Mouse (Mus musculus) megakaryocyte-erythroid progenitor cell, adult 5-6 weeks (primary cell): Measurements from ENCODE around the gene Olfml2b. TPM values are rescaled to one million over a fixed set of nuclear protein-coding genes. Genes with fewer than 3 reads are reported as not detected.
A peak's percentile ranks its signal among the peaks of the same experiment; 100 is the strongest.

Source experiments
- ATAC-seq: replicated peaks from 2 replicates; pipeline ENCODE4 v1.8.0; 2016; ENCODE audit warnings: mild to moderate bottlenecking, inconsistent platforms; ENCODE audit not compliant: severe bottlenecking, poor library complexity, low FRiP score, low TSS enrichment
- total RNA-seq, 2 experiments: library from RNA; stranded (forward) in 1 of 2; stranded (reverse) in 1 of 2; fragments of 200-1000, 215-1000 nt in 1 of 2; fragments of >200 nt in 1 of 2; fragmentation: Nextera tagmentation in 1 of 2; gene quantifications; 2 replicates each; pipeline ENCODE4 v1.2.3; 2014 to 2017

The Olfml2b gene
- not detected in 2 replicates for total RNA-seq (2014; fragmentation: Nextera tagmentation)
- 0.33 TPM in 1 of 2 replicates, not detected in the other for total RNA-seq (2017)

DNA sequence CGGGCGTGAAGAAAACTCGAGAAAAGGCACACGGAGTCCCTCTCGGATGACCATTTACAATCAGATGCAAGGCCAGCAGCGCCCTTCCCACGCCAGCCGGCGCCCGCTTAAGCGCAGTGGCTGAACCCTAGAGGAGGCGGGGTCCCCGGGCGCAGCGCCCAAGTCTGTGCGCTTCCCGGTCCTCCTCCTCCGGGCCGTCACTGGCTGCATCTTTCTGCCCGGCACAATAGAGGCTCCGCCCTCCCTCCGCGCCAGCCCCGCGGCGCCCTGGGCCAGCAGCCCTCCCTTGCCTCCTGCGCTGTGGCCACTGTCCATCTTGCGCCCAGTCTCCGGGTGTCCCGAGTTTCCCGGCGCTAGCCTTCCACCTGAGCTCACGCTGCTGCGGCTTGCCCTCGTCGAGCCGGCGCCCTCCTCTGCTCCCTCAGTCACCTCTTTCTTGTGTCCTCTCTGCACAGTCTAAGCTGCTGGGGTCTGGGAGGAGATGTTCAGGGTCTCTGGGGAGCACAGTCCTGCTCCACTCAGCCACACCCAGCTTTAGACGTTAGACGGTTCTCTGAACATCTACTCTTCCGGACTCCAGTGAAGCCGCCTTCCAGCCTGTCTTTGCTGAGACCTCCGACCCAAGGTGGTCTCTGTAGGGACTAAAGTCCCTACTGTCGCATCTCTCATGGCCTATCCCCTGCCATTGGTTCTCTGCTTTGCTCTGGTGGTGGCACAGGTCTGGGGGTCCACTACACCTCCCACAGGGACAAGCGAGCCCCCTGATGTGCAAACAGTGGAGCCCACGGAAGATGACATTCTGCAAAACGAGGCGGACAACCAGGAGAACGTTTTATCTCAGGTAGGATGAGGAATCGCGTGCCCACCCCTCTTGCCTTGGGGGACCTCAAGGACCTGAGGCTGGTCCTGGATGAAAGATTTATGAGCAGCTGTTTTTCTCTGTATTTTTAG lies at the start of gene Olfml2b:
TSS of gene Olfml2b (plus strand) at position 278 of the 951 bp plus-strand sequence.
- peak; percentile 96 for ATAC-seq

GRCm38 (mm10) chr1:170594575-170594974 lies 49.8 kb upstream of the Olfml2b start:
- no peak for ATAC-seq

- ATAC-seq: no peak
Observed at GRCm38 (mm10) chr1:170605228-170606001, 38.9 kb upstream of the Olfml2b start.

DNA sequence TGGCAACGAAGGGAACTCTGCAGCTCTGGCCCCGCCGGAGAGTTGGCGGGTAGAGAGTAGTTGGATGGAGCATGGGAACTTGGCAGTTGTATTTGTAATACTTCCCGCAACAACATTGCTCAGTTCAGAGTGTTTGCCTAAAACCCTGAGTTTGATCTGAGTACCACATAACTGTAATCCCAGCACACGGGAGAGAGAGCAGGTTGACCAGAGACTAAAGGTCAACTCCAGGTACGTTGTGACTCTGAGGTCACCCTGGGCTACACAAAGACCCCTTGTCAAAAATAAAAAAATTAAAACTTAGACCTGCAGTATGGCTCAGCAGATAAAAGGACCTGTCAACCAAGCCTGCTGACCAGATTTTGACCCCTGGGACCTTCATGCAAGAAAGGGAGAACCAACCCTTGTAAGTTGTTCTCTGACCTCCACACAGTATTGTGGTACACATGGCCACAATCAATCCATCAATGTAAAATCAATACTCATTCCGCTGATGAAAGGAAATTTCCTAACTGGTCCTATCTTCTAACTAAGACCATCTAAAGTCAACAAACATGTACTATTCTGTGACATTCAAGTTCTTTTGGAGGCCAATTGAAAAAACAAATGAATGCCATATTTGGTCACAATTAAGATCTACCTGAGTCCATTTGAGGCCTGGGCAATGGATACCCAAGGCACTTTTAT lies 37.0 kb upstream of the Olfml2b start:
- no peak for ATAC-seq

GRCm38 (mm10) chr1:170608461-170609071 lies 35.8 kb upstream of the Olfml2b start:
- no peak for ATAC-seq

- peak; percentile 82 for ATAC-seq
Observed at GRCm38 (mm10) chr1:170609872-170610271, 34.5 kb upstream of the Olfml2b start.

DNA sequence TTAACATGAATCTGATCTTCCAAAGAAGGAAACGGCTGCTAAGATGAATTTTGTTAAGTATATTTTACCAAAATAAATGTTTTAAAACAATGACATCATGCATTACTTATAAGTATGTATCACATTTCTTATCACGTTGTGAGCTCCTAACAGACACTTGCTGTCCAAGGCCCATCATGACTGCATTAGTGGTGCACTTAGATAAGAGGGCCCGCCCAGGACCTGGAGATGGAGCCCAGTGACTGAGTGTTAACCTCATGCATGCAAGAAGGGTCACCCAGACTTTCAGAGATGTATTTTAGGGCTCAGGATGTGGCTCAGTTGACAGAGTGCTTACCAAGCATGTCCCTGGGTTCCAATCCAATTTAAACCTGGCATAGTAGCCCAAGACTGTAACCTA lies 34.0 kb upstream of the Olfml2b start:
- ATAC-seq: peak; percentile 97

GRCm38 (mm10) chr1:170610695-170611094 lies 33.6 kb upstream of the Olfml2b start:
- ATAC-seq: peak; percentile 27

GRCm38 (mm10) chr1:170611631-170612030 lies 32.7 kb upstream of the Olfml2b start:
- no peak for ATAC-seq

DNA sequence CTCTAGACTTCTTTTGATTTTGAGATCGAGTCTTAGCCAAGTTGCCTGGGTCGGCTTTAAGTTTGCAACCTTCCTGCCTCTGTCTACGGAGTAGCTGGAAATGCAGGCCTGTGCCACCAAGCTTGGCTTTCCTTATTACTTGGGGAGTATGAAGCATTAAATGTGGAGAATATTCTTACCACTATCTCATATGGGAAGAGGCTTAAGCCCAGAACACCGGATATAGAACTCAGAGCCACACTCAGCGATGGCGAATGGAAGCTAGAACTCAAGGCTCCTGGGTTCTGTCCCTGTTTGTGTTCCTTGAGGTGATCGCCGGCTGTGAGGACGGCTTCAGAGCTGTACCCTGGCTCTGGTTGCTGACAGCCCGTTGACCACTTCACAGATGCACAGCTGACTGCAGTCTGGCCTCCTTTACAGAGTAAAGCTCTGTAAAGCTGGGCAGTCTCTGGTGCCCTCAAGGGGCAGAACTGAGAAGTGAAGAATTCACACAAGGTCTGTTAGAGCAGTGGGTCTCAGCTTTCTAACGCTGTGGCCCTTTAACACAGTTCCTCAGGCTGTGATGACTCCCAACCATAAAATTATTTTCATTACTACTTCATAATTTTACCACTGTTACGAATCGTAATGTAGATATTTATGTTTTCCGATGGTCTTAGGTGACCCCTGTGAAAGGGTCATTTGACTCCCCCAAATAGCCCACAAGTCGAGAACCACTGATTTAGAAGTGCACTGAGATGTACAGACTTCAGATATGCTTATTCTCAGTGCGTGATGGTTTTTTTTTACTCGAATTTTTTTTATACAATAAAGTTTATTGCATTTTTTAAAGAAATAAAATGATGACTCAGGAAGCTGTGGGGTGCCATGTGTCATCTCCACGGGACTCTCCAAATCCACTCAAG lies 31.1 kb upstream of the Olfml2b start:
- peak; percentile 55 for ATAC-seq

- peak; percentile 21; the same call in 1 of the 2 replicates for ATAC-seq
Observed at GRCm38 (mm10) chr1:170619686-170620374, 24.5 kb upstream of the Olfml2b start.

- peak; percentile 98 for ATAC-seq
Observed at GRCm38 (mm10) chr1:170622934-170623333, 21.4 kb upstream of the Olfml2b start.

GRCm38 (mm10) chr1:170623432-170623831 lies 20.9 kb upstream of the Olfml2b start:
- 0 out of 2 replicates have a peak, but pooled peaks have one; percentile 7 for ATAC-seq

DNA sequence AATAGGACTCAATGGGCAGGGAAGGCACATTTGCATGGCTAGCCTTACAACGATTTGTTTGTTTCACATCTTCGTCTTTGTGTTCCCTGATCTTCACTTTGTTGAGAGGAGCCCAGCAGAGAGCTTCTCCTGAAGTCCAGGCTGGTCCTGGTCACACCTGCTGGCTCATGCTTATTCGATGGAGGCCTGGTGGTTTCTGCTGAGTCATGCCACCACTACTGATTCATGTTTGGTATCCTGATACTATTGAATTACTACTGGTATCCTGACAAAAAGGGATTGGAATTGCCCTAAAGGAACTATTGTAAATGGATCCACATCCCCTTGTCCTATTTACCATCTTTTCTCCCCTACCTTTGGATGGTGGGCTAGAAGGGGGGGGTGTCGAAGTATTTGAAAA lies 13.8 kb upstream of the Olfml2b start:
- no peak for ATAC-seq

DNA sequence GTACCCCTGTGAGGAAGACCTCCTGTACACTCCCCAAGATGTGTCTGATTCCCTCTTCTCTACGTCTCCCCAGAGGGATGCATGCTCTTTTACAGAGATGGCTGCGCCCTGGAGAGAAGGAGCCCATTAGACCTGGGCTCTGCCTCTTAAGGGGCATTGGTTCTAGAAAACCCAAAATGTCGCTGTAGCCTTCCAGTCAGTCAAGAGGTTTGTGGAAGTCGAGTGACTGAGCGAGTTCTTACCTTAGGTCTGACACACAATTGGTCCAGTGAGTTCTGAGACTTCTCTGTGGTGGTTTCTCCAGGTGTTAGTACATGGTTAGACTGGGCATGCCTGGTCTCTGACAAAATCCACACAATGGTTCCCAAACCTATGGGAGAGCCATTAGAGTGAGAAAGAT lies 12.8 kb upstream of the Olfml2b start:
- no peak for ATAC-seq

GRCm38 (mm10) chr1:170632385-170632784 lies 11.9 kb upstream of the Olfml2b start:
- peak; percentile 96 for ATAC-seq

GRCm38 (mm10) chr1:170632856-170633255 lies 11.5 kb upstream of the Olfml2b start:
- ATAC-seq: no peak

DNA sequence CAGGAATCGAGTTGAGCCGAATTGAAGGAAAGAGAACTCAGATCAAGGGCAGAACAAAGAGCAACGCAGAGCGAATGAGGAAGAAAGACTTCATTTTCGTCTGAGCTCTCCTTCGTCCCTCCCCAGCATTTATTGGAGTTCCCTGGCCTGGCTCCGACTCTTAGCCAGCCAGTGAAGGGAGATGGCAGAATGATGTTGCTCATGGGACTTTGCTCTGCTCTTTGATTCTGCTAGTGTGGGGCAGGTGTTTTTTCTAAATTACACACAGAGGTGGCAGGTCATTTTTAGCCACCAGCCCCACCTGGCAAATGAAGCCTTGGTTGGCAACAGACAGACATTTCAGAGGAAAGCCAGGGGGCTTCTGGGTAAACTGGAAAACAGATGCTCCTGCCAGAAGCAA lies 5.4 kb upstream of the Olfml2b start:
- no peak for ATAC-seq
